Mouse (Mus musculus): ENCODE data around the gene Gpr33.

Gpr33 gene

DNA sequence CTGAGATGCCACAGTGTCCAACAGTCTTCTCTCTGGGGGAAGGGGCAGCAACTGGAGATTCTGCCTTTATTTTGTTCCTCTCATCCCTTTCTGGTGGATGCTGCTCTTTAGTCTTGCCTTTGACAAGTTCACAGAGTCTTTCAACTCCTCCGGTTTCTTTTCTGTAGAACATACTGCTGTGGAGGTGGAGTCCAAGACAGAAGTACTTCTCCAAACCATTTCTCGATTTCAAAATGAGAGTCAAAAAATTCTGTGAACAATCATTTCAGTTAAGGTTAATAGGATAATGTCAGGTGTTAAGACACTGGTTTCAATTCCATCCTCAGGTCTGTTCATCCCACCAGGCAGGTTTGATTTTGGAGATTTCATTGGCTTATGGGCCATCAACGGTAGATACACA lies at the start of gene Gpr33:
Gene Gpr33 (minus strand): TSS at position 101 of the 400 bp plus-strand sequence.
- 80% methylated on average over 3 of the region's 3 CpGs for WGBS

DNA sequence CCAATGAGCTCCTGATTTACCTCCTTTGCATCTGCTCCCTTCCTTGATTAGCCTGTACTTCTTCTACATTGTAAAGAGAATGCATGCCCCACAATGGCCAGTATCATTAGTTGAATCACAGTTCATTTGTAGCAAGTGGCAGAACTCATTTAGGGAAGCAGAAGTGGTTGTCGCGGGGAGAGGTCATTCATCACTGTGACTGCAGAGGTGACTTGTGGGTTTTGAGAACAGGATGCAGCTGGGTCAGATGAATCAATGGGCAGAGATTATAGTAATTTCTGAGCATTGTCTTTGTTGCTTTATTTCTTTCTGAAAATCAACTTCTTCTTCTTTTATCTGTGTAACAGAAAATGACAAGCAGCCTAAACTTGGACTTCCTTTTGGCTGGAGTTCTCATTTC lies 21.5 kb upstream of the Gpr33 start:
- 79% methylated on average over 2 of the region's 2 CpGs for WGBS

DNA sequence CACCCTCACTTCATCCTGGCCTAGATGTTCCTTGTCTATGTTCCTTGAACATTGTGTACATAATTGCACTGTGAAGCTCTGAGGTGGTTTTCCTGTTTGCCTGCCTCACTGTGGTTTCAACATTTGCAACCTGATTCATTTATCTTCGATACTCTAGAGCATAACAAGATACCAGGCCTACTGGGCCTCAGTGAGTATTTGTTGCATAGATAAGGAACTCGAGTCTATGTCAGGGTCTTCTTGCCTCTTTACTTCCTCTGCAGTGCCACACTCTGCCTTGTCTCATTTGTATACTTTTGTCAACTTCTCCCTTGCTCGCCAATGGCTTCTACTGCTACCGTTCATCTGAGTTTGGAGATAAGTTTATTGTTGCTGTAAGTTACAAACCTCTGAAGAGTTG lies 18.5 kb upstream of the Gpr33 start:
- WGBS, result 85% methylated on average over 4 of the region's 4 CpGs

DNA sequence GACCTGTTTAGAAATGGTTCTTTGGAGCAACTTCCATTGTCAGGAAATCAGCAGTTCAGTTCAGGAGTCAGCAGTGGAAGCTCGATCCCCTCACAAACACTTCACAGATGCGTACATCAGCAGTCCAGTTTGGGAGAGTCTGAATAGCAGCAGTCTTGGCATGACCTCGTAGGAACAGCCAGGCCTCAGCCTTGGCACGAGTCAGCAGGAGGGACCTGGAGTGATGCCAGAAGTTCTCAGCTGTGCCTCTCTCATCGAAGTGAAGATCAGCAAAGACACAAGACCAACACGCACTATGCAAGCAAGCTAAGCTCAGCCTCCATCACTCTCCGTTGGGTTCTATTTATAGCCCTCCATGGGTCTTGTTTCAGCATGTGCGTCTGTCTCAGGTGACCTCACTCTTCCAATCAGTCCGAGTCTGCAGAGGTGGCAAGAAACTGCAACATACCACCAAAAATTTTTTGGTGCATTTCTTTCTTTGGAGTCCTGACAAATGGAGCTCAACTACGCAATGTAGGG lies 15.0 kb upstream of the Gpr33 start:
- WGBS, result 63% methylated on average over 10 of the region's 10 CpGs

DNA sequence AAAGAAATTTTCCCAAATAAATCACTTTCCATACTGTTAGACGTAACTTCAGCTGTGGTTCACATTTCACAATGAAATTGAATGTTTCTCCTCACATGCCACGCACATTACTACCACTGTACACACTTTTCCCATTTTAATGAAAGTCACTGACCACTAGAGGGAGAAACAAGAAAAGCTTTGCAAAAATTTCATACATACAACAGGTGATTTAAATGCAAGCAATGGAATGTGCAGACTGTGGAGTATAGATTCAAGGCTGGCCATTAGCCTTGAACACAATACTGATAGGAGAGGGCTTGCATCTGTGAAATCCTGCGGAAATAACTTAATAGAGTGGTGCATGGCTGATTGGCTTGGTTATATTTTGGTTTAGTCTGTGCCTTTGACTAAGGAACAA lies 10.5 kb upstream of the Gpr33 start:
- 33% methylated on average over 3 of the region's 3 CpGs for WGBS

DNA sequence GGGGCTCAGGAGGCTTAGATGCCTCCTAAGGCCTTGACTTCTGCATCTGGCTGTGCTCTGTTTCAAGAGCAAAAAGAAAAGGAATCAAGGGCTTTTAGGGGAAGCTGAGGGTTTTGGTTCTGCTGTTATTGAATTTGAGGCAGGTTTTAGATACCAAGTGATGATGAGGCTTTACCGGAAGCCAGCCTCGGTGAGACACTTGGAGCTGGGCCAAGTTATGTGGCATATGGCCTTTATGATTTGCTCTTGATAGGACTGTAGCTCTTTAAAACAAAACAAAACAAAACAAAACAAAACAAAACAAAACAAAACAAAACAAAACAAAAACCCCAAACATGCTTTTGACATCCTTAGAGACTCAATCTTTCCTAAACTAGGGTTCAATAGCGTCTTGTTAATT lies 7.1 kb upstream of the Gpr33 start:
- WGBS, result 82% methylated on average over 3 of the region's 3 CpGs

DNA sequence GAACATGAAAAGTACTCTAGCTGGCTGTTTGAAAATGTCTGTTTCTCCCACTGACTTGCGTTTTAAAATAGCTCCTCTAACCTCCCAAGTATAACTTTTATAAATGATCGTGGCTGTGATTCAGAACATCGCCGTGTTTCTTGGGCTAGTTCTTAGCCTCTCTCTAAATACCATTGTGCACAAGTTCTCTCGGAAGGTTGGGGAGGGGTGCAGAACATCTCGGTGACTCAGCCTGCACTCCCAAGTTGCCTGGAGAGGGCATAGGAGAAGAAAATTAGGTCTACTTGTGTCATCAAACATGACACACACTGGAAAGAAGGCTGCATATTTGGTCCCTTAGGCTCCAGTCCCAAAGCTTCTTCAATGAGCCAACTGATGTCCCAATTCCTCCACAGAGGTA lies 4.4 kb upstream of the Gpr33 start:
- 59% methylated on average over 6 of the region's 6 CpGs for WGBS

DNA sequence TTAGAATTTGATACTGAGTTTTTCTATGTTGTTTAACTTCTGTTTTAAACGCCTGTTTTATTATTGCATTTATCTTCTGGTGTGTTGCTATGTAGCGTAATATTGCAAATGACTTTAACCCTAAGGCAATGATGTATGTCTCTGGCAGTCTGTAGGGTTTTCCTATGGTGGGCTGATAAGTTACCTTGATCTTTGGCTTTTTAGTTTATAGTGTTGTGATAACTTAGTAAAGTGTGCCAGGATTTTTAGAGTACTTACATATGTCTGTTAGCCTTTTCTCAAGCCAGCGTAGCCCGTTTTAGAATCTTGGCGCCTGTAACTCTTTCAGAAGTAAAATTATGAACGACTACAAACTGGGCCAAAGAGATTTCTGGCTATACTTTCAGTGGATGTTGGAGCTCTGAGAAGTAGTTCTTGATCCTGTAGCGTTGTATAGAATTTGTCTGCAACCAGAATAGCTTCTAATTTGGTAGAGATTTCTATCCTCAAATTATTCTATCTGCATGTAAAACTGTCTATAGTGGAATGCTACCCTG lies 13.3 kb downstream of the Gpr33 start:
- 57% methylated on average over 7 of the region's 7 CpGs for WGBS

DNA sequence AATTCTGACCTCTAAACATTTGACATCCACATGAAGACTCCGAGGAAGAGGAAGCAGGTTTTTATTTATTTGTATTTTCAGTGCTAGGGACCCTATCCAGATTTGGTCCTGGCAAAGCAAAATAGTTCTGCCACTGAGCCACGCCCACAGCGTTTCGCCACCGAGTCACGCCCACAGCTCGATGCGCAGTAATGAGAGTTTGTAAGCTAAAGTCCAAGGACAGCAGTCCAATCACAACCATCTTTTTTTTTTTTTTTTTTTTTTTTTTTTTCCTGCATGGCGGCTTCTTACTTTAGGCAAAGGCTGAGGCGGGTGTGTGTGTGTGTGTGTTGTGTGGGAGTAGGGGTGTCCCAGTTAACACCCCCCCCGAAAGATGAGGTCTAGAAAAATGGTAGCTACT lies 13.8 kb downstream of the Gpr33 start:
- 58% methylated on average over 11 of the region's 11 CpGs for WGBS

DNA sequence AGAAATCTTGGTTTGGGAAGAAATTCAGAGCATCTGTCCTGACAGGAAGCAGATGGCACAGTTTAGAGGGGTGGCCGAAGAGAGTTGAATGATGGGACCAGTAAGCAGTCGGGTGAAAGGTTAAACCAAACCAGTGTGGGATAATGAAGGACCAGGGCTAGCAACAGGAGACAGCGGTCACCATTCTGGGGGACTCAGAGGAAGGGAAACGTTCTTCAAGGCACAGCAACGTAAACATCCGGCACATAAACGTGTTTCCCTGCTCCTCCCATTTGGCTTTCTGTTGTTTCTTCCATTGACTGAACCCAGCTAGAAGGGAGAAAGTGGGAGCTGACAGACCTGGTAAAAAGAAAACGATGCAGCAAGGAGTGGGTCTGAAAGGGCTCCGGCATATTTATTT lies 14.6 kb downstream of the Gpr33 start:
- WGBS, result 64% methylated on average over 9 of the region's 9 CpGs

DNA sequence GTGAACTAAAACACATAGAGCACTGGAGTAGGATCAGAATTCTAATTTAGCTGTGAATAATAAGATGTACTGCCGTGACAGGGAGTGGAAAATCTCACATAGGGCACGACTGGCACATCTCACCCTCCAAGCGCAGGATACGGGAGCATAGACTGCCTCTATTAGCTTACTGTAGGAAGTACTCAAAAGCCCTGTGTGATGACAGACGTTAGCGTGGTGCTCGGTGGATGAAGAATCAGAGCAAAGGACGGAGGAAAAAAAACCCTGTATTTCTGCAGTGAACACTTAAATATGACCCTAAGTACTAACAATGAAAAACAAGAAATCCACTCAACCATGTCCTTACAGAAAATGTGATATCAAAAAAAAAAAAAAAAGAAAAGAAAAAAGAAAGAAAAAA lies 15.7 kb downstream of the Gpr33 start:
- WGBS, result 83% methylated on average over 8 of the region's 8 CpGs

DNA sequence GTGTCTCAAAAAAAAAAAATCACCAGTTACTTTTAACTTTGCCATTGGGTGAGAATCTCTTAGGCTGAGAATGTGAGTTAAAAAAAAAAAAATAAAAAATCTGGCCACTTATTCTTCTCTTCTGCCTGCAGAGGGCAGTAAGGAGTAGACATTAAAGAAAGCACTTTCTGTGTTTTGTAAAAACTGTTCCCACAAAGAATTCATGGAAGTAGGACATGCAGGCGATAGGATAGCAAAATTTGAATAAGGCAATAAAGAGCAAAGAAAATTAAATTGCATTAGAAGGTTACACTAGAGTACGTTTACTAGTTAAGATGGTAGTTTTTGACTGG lies 17.3 kb downstream of the Gpr33 start:
- 18% methylated on average over 2 of the region's 2 CpGs for WGBS

DNA sequence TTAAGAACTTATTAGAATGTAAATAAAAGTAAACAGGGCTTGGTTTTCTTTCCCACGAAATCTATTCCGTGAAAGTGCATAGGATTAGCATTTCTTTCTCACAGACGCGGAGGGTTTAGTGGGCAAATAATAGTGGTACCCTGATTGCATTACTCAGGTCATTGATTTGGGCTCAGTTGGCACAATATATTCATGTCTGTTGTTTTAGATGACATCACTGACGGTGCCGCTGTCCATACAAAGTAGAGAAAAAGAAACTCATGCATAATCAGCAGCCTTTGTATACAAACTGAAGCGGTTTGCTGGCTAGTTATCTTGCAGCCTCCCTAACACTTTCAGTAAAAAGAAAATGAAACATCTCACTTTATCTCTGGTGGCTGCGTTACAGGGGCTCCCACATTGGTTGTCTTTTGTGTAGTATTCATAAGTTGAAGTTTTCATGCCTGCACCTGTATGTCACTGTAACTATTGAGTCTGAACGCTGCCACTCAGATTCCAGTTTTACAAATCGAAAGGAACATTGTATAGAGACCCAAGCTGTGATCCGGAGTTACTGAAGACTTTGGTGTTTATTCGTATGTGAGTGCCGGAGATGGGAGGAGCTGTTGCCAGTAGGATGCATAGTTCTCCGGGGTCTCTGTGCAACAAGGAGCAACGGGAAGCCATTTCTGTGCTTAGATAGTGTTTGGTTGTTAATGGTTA lies 17.8 kb downstream of the Gpr33 start:
- 20% methylated on average over 15 of the region's 15 CpGs for WGBS

DNA sequence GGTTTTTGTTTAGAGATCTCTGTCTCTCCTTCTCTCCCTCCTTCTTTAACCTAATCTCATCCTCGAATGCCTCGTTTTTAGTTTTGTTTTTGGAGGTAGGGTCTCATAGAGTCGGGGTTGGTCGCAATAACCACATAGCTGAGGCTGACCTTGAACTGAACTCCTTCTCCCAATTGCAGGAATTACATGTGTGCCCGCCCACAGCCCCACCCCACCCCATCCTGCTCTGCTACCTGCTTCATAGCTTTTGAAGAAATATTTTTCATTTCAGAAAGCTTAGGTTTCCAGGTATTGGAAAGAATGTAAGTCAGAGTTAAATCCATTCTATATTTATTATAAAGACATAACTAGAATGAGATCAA lies 21.2 kb downstream of the Gpr33 start:
- 33% methylated on average over 5 of the region's 5 CpGs for WGBS

DNA sequence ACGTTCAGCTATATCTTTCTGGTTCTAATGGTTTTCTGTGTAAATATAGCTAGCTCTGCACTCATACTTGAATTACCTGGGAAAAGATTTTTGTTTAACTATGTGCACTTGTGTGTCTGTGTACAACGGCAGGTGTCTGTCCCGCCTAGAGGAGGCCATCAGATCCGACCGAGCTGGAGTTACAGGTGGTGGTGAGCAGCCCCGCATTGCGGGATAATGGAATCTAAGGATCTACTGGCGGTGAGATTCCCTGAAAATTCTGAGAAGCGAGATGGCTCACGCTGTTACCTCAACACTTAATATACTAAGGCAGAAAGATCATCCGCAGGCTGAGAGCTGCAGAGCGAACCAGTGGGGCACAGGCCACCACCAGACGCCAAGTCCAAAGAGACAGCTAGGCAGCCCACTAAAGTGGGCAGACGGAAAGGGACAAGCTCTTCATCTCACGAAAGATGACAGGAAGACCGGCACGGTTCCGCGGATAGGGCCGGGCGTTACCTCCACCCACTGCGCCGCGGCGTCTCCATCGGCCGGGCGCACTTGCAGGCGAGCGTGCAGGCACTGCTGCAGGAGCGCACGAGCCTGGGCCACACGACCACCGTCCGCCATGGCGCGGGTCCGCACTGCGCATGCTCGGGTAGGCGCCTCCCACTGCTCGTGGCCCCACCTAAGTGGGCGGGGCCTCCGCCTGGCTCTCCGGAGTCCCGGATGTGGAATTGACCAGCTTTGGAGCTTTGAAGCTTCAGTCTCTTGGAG lies 21.8 kb downstream of the Gpr33 start, which contains the start of gene Dtd2:
Gene Dtd2 (minus strand): TSS at position 625 of the 756 bp plus-strand sequence.
- 1% methylated on average over 46 of the region's 46 CpGs for WGBS

DNA sequence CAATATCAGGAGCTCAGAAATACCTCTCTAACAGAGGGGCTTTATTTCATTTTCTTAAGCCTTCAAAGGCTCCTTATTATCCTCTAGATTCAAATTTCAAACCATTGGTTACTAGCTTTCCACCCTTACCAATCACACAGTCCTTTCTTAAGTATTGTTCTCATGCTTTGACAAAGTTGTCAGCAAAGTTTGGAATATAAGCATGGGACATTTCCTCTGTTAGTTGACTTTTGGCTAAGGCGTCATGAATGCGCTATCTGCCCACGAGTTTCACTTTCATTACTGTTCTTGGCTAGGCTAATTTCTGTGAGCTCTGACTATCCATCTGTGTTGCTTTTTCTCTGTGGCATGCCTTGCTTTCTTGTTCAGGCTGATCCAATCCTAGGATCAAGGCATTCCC lies 25.1 kb downstream of the Gpr33 start:
- WGBS, result 76% methylated on average over 3 of the region's 3 CpGs

DNA sequence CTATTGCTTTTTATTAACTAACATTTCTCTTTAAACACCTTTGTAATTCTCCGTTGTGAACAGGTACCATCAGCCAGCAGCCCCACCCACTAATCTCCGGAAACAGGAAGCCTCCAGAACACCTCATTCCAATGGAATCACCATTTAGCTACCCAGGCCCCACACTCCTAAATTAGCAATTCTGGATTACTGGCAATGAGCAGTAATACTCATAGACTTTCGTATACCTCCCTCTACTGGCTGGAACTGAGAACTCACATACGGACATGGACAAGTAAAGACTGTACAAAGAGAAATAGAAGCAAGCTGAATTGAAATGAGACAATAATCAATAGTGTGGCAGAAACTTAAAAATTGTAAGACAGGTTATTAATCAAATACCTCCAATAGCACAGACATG lies 26.3 kb downstream of the Gpr33 start:
- WGBS, result 5% methylated on average over 4 of the region's 4 CpGs

DNA sequence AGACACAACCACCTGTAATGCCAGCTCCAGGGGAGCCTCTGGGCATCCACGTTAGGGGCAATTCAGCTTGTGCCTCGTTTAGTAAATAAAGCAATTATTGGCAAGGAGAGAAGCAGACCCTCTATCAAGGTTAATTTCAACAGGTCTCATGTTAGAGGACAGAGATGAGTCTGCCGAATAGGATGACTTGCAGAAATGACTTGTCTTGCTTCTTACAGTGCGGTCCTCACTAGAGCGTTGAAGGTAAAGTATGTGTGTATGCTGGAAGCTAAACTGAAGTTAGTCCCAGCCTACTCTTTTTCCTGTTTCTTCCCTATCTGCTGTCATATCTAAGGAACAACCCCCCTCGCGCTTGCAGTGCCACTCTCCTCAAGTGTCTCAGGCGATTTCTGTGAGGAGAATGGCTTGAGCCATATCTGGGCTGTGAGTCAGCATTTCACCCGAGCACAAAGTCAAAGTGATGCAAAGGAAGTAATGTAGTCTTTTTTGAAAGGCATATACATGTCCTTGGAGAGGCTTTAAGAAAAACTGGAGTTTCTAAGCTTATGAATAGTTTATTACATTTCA lies 29.4 kb downstream of the Gpr33 start:
- 76% methylated on average over 9 of the region's 9 CpGs for WGBS

DNA sequence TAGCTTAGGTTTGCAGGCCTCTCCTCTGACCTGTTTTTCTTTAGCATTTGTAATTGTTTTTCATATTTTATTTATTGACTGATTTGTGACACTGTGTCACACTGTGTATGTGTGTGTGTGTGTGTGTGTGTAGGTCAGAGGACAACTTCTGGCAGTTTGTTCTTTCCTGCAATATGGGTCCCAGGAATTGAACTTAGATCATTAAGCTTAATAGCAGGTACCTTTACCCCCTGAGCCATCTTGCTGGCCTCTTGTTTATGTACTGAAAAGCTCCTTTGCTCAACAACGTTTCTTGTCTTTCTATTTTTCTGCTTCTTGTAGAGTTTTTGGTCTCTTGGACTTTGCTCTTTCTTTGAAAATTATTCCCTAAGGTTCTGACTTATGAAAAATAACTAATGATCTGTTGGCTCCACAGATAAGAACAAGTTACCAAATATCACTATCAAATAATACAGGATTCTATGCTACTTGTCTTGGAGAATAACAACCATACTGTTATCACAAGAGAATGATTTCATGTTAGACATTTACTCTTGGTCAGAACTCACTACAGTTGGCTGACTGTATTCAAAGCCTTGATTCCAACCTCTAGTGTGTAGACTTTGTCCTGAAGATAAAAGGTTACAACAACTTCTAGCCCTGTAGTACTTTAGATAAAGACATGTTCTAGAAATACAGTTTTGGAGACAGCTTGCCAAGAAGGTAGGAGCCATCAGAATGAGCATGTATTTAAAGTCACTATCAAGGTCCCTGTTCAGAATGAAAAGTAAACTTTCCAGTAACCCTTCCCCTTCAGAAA lies 31.9 kb downstream of the Gpr33 start:
- 84% methylated on average over 1 of the region's 1 CpGs for WGBS

DNA sequence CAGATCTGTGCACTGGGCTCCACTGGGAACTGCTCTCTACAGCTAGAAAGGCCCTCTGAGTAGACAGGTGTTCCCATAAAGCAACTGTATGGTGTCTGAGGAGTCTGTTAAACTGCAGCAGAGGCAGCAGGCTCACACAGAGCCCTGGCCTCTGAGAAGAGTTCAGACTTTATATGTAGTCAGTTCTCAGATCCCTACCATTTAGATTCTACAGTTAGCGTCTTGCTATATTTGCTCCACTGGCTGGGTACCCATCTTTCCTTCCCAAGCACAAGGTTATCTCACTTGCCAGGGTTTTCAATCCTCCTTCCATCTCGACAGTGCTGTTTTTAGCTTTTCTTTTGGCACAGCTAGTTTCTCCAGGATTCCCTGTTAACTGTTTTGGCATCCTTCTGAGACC lies 37.2 kb downstream of the Gpr33 start:
- 52% methylated on average over 2 of the region's 2 CpGs for WGBS

DNA sequence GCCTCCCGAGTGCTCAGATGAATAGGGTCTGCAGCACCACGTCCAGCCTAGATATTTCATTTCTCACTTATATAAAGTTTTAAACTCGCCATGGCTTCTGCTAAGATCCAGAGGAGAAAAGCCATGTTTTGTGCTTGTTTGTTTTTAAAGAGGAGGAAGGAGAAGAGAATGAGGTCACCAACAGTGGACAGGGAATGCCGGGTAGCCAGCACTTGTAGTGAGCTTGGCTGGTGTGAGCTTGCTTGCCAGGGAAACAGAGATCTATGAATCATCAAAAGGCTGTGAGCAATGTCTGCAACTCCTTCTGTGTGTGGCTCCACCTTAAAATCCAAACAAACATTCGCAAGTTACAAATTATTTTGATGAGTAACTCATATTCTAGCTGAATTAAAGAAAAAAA lies 39.3 kb downstream of the Gpr33 start:
- WGBS, result 75% methylated on average over 5 of the region's 5 CpGs

DNA sequence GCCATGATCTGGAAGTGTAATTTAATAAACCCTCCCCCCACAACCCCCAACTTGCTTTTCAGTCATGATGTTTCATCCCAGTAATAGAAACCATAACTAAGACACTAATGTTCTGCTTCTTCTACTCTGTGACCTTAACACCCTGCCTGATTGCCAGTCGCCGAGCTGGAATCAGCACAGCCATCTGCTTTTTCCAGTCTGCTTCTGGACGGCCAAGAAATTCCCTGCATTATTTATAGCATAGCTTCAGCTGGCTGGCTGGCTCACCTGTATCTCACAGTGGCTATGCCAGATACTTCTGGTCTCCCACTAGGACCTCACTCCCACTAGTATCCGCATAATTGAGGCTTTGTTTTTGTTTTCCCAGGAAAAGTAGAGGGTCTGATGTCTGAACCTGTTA lies 42.0 kb downstream of the Gpr33 start:
- WGBS, result 59% methylated on average over 4 of the region's 4 CpGs
